In genomic region chr17:25944366-25945163, GRCm38 (mm10) we compare ENCODE assay signal across 13 mouse cellular contexts. TPM values are rescaled to one million over a fixed set of nuclear protein-coding genes. Genes with fewer than 3 reads are reported as not detected.
DNase-seq lines count a peak whose midpoint lies in the region; ATAC-seq and TF ChIP-seq lines count a peak whose summit lies in the region.
"Had no signal": no experiment of that assay in that cellular context is flagged by ENCODE, and none has a peak within 500 bp of the region (broad histone marks: within the 10 kb centered on the region; RNA-seq: fewer than 3 reads in every experiment).

TSS of gene Pigq (minus strand) at chr17:25944936.
TSS of gene Nhlrc4 (minus strand) at chr17:25944961.

- no peak within 1 kb of the TSS for H3K4me2 ChIP-seq in kidney, embryonic 14.5 days (replicated peaks; ENCODE audit: low read depth, low read length)
- peak within 1 kb of the TSS; percentile 79 for H3K4me2 ChIP-seq in liver, embryonic 11.5 days
- H3K4me2 ChIP-seq: midbrain, embryonic 13.5 days; neural tube, embryonic 13.5 days had no signal

- WGBS in kidney, embryonic 14.5 days: 62% methylated on average over 6 of the region's 6 CpGs
- WGBS in liver, embryonic 11.5 days: 45% methylated on average over 6 of the region's 6 CpGs

- TF ChIP-seq EP300 in MEL (IDR thresholded peaks at IDR 0.05; ENCODE audit: low read depth in 1 of 2, low read length in 2 of 2): no peak

- peak within 1 kb of the TSS; percentile 55; the same call in 1 of the 2 replicates for H3K27ac ChIP-seq in kidney, embryonic 14.5 days (ENCODE audit: low read depth, low read length)
- peak within 1 kb of the TSS; percentile 95 for H3K27ac ChIP-seq in MEL (ENCODE audit: control insufficient read depth, low read depth, low read length)
- H3K27ac ChIP-seq in liver, embryonic 11.5 days (ENCODE audit: low read depth, low read length): peak within 1 kb of the TSS; percentile 93
- H3K27ac ChIP-seq: midbrain, embryonic 13.5 days; neural tube, embryonic 13.5 days had no signal

- ATAC-seq in kidney, embryonic 14.5 days (ENCODE audit: low FRiP score, low TSS enrichment): no peak
- ATAC-seq in liver, embryonic 11.5 days (replicated peaks; ENCODE audit: low FRiP score): peak; percentile 38; the same call in 1 of the 2 replicates
- ATAC-seq: midbrain, embryonic 13.5 days had no signal

- no peak within 1 kb of the TSS for H3K4me3 ChIP-seq in kidney, embryonic 14.5 days (ENCODE audit: low read length)
- H3K4me3 ChIP-seq in MEL (ENCODE audit: control insufficient read depth in 1 of 2, insufficient read depth in 1 of 2, low read depth in 2 of 2, low read length in 2 of 2): no peak within 1 kb of the TSS
- H3K4me3 ChIP-seq in liver, embryonic 11.5 days (ENCODE audit: low read depth, low read length): peak within 1 kb of the TSS; percentile 78
- H3K4me3 ChIP-seq: midbrain, embryonic 13.5 days; neural tube, embryonic 13.5 days had no signal

- DNase-seq in kidney, adult 11 months: no peak
- no peak for DNase-seq in MEL (ENCODE audit: low read depth, low spot score)
- peak; percentile 55 for DNase-seq in ZHBTc4 (ENCODE audit: low read depth, low spot score)
- DNase-seq in liver, embryonic 11.5 days (ENCODE audit: low spot score): no peak
- DNase-seq in layer of hippocampus, adult 11-12 months (ENCODE audit: low spot score): no peak
- DNase-seq in cerebellum, postnatal 4 days (ENCODE audit: low spot score in 2 of 2): no peak
- DNase-seq: cerebellum, postnatal 14 days; lung, postnatal 10 days had no signal

- TF ChIP-seq RAD21 in MEL (IDR thresholded peaks at IDR 0.05; ENCODE audit: low read depth, low read length): no peak

- no peaks in the 10 kb centered on the region; the same call in 1 of the 2 replicates for H3K27me3 ChIP-seq in kidney, embryonic 14.5 days (ENCODE audit: control insufficient read depth, insufficient read depth, low read length)
- H3K27me3 ChIP-seq in MEL (ENCODE audit: control insufficient read depth in 1 of 2, insufficient read depth in 2 of 2, low read length in 2 of 2): no peaks in the 10 kb centered on the region
- H3K27me3 ChIP-seq in liver, embryonic 11.5 days (replicated peaks; ENCODE audit: control insufficient read depth, insufficient read depth, low read length): no peaks in the 10 kb centered on the region; the same call in 1 of the 2 replicates

- TF ChIP-seq CTCF in MEL (IDR thresholded peaks at IDR 0.05 in 2 of 3, conservative IDR thresholded peaks at IDR 0.05 in 1 of 3; ENCODE audit: control insufficient read depth in 1 of 3, insufficient read depth in 1 of 3, low read depth in 2 of 3, low read length in 3 of 3, poor library complexity in 1 of 3, severe bottlenecking in 1 of 3): no peak

- H3K9ac ChIP-seq in kidney, embryonic 14.5 days (ENCODE audit: low read depth, low read length): 0 out of 2 replicates have a peak within 1 kb of the TSS, but pooled peaks have one; percentile 23
- H3K9ac ChIP-seq in MEL (ENCODE audit: control insufficient read depth, low read depth, low read length, poor library complexity, severe bottlenecking): no peak within 1 kb of the TSS
- peak within 1 kb of the TSS; percentile 61 for H3K9ac ChIP-seq in liver, embryonic 11.5 days (ENCODE audit: low read depth, low read length)
- H3K9ac ChIP-seq: midbrain, embryonic 13.5 days; neural tube, embryonic 13.5 days had no signal

- peaks cover 13% of the 10 kb centered on the region for H3K4me1 ChIP-seq in kidney, embryonic 14.5 days (ENCODE audit: control insufficient read depth, insufficient read depth, low read length)
- peaks cover 10 to 30% of the 10 kb centered on the region in 2 experiments for H3K4me1 ChIP-seq in MEL (ENCODE audit: control insufficient read depth in 1 of 2, insufficient read depth in 2 of 2, low read length in 2 of 2)
- H3K4me1 ChIP-seq in liver, embryonic 11.5 days (replicated peaks; ENCODE audit: control insufficient read depth, insufficient read depth, low read length): peaks cover 55% of the 10 kb centered on the region

- peaks cover 25% of the 10 kb centered on the region for H3K79me2 ChIP-seq in MEL (ENCODE audit: control insufficient read depth, insufficient read depth, low read length, poor library complexity)

- no peak for TF ChIP-seq POLR2A in MEL (IDR thresholded peaks at IDR 0.05; ENCODE audit: control insufficient read depth in 1 of 2, insufficient read depth in 1 of 2, low read depth in 1 of 2, low read length in 2 of 2, poor library complexity in 1 of 2)

- H3K9me3 ChIP-seq in kidney, embryonic 14.5 days (ENCODE audit: control insufficient read depth, low read length): no peaks in the 10 kb centered on the region
- no peaks in the 10 kb centered on the region for H3K9me3 ChIP-seq in MEL (replicated peaks; ENCODE audit: insufficient read depth, low read length)
- H3K9me3 ChIP-seq in liver, embryonic 11.5 days (ENCODE audit: control insufficient read depth, low read length): no peaks in the 10 kb centered on the region
- H3K9me3 ChIP-seq: midbrain, embryonic 13.5 days; neural tube, embryonic 13.5 days had no signal

- no peaks in the 10 kb centered on the region; the same call in 1 of the 2 replicates for H3K36me3 ChIP-seq in kidney, embryonic 14.5 days (ENCODE audit: control insufficient read depth, insufficient read depth, low read length)
- H3K36me3 ChIP-seq in MEL (ENCODE audit: control insufficient read depth in 1 of 2, insufficient read depth in 2 of 2, low read length in 2 of 2): peaks cover 0 to 17% of the 10 kb centered on the region in 2 experiments; a peak in 2 of 4 replicates
- peaks cover 2% of the 10 kb centered on the region; the same call in 1 of the 2 replicates for H3K36me3 ChIP-seq in liver, embryonic 11.5 days (ENCODE audit: control insufficient read depth, insufficient read depth, low read length)
- H3K36me3 ChIP-seq: midbrain, embryonic 13.5 days; neural tube, embryonic 13.5 days had no signal

TF ChIP-seq in MEL, 35 proteins besides CTCF, POLR2A, EP300 and RAD21:
- no peak for TF ChIP-seq USF2 (IDR thresholded peaks at IDR 0.05; ENCODE audit: borderline replicate concordance in 1 of 2, insufficient read depth in 1 of 2, low read depth in 1 of 2, low read length in 2 of 2)
- no peak for TF ChIP-seq ZMIZ1 (IDR thresholded peaks at IDR 0.05; ENCODE audit: low read depth, low read length)
- no peak for TF ChIP-seq CHD1 (IDR thresholded peaks at IDR 0.05; ENCODE audit: low read depth, low read length)
- no peak for TF ChIP-seq TBP (IDR thresholded peaks at IDR 0.05; ENCODE audit: low read depth, low read length)
- no peak for TF ChIP-seq NRF1 (IDR thresholded peaks at IDR 0.05; ENCODE audit: insufficient read depth, low read depth, low read length, poor library complexity, severe bottlenecking)
- TF ChIP-seq ZKSCAN1 (IDR thresholded peaks at IDR 0.05; ENCODE audit: low read depth, low read length): no peak
- no peak for TF ChIP-seq TCF12 (IDR thresholded peaks at IDR 0.05; ENCODE audit: low read depth, low read length)
- no peak for TF ChIP-seq ELF1 (IDR thresholded peaks at IDR 0.05; ENCODE audit: low read depth, low read length)
- TF ChIP-seq GABPA (IDR thresholded peaks at IDR 0.05; ENCODE audit: low read depth, low read length): no peak
- no peak for TF ChIP-seq HCFC1 (IDR thresholded peaks at IDR 0.05; ENCODE audit: low read depth, low read length)
- TF ChIP-seq MAX (IDR thresholded peaks at IDR 0.05; ENCODE audit: low read length): no peak
- TF ChIP-seq RCOR1 (IDR thresholded peaks at IDR 0.05; ENCODE audit: low read depth, low read length): no peak
- TF ChIP-seq USF1 (IDR thresholded peaks at IDR 0.05; ENCODE audit: low read depth, low read length): no peak
- no peak for TF ChIP-seq JUND (IDR thresholded peaks at IDR 0.05; ENCODE audit: low read depth, low read length)
- TF ChIP-seq CHD2 (IDR thresholded peaks at IDR 0.05; ENCODE audit: low read length): no peak
- no peak for TF ChIP-seq ZNF384 (IDR thresholded peaks at IDR 0.05; ENCODE audit: low read depth, low read length)
- no peak for TF ChIP-seq MAZ (IDR thresholded peaks at IDR 0.05; ENCODE audit: low read depth, low read length)
- no peak for TF ChIP-seq POLR2AphosphoS2 (IDR thresholded peaks at IDR 0.05; ENCODE audit: low read length)
- no peak for TF ChIP-seq MXI1 (IDR thresholded peaks at IDR 0.05; ENCODE audit: low read depth, low read length)

RNA-seq across cellular contexts. Expression of gene Pigq, which starts in this region (rescaled TPM):
- polyA plus RNA-seq in kidney, embryonic 14.5 days (2014; fragmentation: Nextera tagmentation; extraction: Ambion mirVana): 51.5 and 77.2 TPM in 2 replicates
- 50.7 and 67.8 TPM in 2 replicates for total RNA-seq in MEL (2012; rRNA removed)
- 100 to 1,000 TPM; 193 to 825 TPM for polyA plus RNA-seq in MEL (2012; ENCODE audit: insufficient read depth in 1 of 2, insufficient read length in 2 of 2, low read depth in 1 of 2, low replicate concordance in 2 of 2, missing spikeins in 1 of 2)
- polyA plus RNA-seq in liver, embryonic 11.5 days (2014; fragmentation: Nextera tagmentation; extraction: Ambion mirVana): 137 and 139 TPM in 2 replicates

RNA-seq across cellular contexts. Expression of gene Nhlrc4, which starts in this region (rescaled TPM):
- polyA plus RNA-seq in kidney, embryonic 14.5 days (2014; fragmentation: Nextera tagmentation; extraction: Ambion mirVana): 0.28 and 0.43 TPM in 2 replicates
- 0.16 and 0.23 TPM in 2 replicates for total RNA-seq in MEL (2012; rRNA removed)
- under 1 TPM in 1 of 2 experiments, not detected in 1; 0.19 TPM for polyA plus RNA-seq in MEL (2012; ENCODE audit: insufficient read depth in 1 of 2, insufficient read length in 2 of 2, low read depth in 1 of 2, low replicate concordance in 2 of 2, missing spikeins in 1 of 2)
- polyA plus RNA-seq in liver, embryonic 11.5 days (2014; fragmentation: Nextera tagmentation; extraction: Ambion mirVana): 0.85 and 1.4 TPM in 2 replicates
- total RNA-seq: left cerebral cortex, postnatal 10 days had no signal
- polyA plus RNA-seq: heart, embryonic 14.5 days; midbrain, embryonic 13.5 days; neural tube, embryonic 13.5 days had no signal
